Mouse (Mus musculus) liver, embryonic 11.5 days (tissue): ENCODE measurements around the gene Akap5. TPM values are rescaled to one million over a fixed set of nuclear protein-coding genes. Genes with fewer than 3 reads are reported as not detected.

Source experiments
- ATAC-seq: fragments of 200-750 bp; cut with Nextera tagmentation; replicated peaks from 2 replicates; pipeline ENCODE4 v1.8.0; 2017; ENCODE audit warnings: moderate number of reproducible peaks, mild to moderate bottlenecking, moderate TSS enrichment, moderate library complexity; ENCODE audit not compliant: low FRiP score
- DNase-seq: peaks from one replicate; pipeline ENCODE4 v3.0.0-alpha.2; 2017; ENCODE audit warnings: low spot score
- H3K27ac ChIP-seq: fragments of 300-500 bp; sonication (generic); 2 replicates; pipeline ENCODE4 v1.5.1; 2014; ENCODE audit warnings: mild to moderate bottlenecking, low read depth, low read length, control low read depth
- H3K27me3 ChIP-seq: fragments of 300-500 bp; sonication (generic); replicated peaks from 2 replicates; pipeline ENCODE4 v1.6.1; 2014; ENCODE audit warnings: low read length, mixed read lengths; ENCODE audit not compliant: control insufficient read depth, insufficient read depth
- H3K36me3 ChIP-seq: fragments of 300-500 bp; sonication (generic); 2 replicates; pipeline ENCODE4 v1.6.1; 2014; ENCODE audit warnings: mild to moderate bottlenecking, low read length, moderate library complexity, mixed read lengths; ENCODE audit not compliant: control insufficient read depth, insufficient read depth
- H3K4me1 ChIP-seq: fragments of 300-500 bp; sonication (generic); replicated peaks from 2 replicates; pipeline ENCODE4 v1.6.1; 2014; ENCODE audit warnings: low read length, mixed read lengths; ENCODE audit not compliant: control insufficient read depth, insufficient read depth
- H3K4me2 ChIP-seq: fragments of 300-500 bp; sonication (generic); 2 replicates; pipeline ENCODE4 v1.6.1; 2014; ENCODE audit warnings: mild to moderate bottlenecking, control low read depth, moderate library complexity
- H3K4me3 ChIP-seq: fragments of 300-500 bp; sonication (generic); 2 replicates; pipeline ENCODE4 v1.5.1; 2014; ENCODE audit warnings: low read depth, low read length, control low read depth
- H3K9ac ChIP-seq: fragments of 300-500 bp; sonication (generic); 2 replicates; pipeline ENCODE4 v1.6.1; 2014; ENCODE audit warnings: low read depth, low read length, control low read depth
- H3K9me3 ChIP-seq: fragments of 300-500 bp; sonication (generic); 2 replicates; pipeline ENCODE4 v1.6.1; 2016; ENCODE audit warnings: low read length, inconsistent platforms, mixed read lengths; ENCODE audit not compliant: control insufficient read depth
- WGBS: fragments of 180-500 bp; shearing (Covaris S2); extraction: QIAGEN DNeasy Blood & Tissue Kit; methylation state at CpG from one replicate; pipeline ENCODE4 v1.1.7; 2014; 5-methylcytosine and 5-hydroxymethylcytosine counted together
- polyA plus RNA-seq: library from polyadenylated mRNA; unstranded; fragments of >200 nt; fragmentation: Nextera tagmentation; extraction: Ambion mirVana; gene quantifications from 2 replicates; pipeline ENCODE4 v1.2.1, GENCODE M21; 2014

Gene Akap5
- polyA plus RNA-seq, result 2.4 and 2.8 TPM in 2 replicates

- peak; percentile 87 for ATAC-seq
- Histone ChIP-seq H3K9me3 (no peaks in the 10 kb centered on the region), H3K27ac (no peak within 1 kb of the TSS), H3K36me3 (peaks cover 12% of the 10 kb centered on the region; the same call in 1 of the 2 replicates), H3K4me2 (peak within 1 kb of the TSS; percentile 86), H3K4me3 (peak within 1 kb of the TSS; percentile 56), H3K9ac (peak within 1 kb of the TSS; percentile 51), H3K4me1 (peaks cover 5% of the 10 kb centered on the region; the same call in 1 of the 2 replicates), H3K27me3 (no peaks in the 10 kb centered on the region)
- peak; percentile 67 for DNase-seq
- WGBS, result 2% methylated on average over 53 of the region's 53 CpGs
Measured at GRCm38 (mm10) chr12:76324679-76325431, at the start of gene Akap5. Akap5 (plus strand) TSS chr12:76324891.

GRCm38 (mm10) chr12:76278209-76278608 lies 46.5 kb upstream of the Akap5 start:
- DNase-seq, result no peak
- Histone ChIP-seq H3K27me3 (no peaks in the 10 kb centered on the region), H3K4me2 (no peak overlapping the region), H3K9me3 (no peaks in the 10 kb centered on the region), H3K27ac (no peak overlapping the region), H3K9ac (no peak overlapping the region), H3K36me3 (peaks cover 26% of the 10 kb centered on the region), H3K4me3 (no peak overlapping the region), H3K4me1 (peaks cover 6% of the 10 kb centered on the region; the same call in 1 of the 2 replicates)
- 72% methylated on average over 6 of the region's 6 CpGs for WGBS
- no peak for ATAC-seq

- Histone ChIP-seq H3K4me2 (no peak overlapping the region), H3K27me3 (no peaks in the 10 kb centered on the region), H3K36me3 (peaks cover 28% of the 10 kb centered on the region), H3K27ac (no peak overlapping the region), H3K9ac (no peak overlapping the region), H3K9me3 (no peaks in the 10 kb centered on the region), H3K4me3 (no peak overlapping the region), H3K4me1 (peaks cover 4% of the 10 kb centered on the region; the same call in 1 of the 2 replicates)
- DNase-seq, result no peak
- WGBS, result 92% methylated on average over 9 of the region's 9 CpGs
- no peak for ATAC-seq
Measured at GRCm38 (mm10) chr12:76280556-76280955, 44.1 kb upstream of the Akap5 start.

- no peak for ATAC-seq
- H3K9me3 ChIP-seq, result no peaks in the 10 kb centered on the region
- H3K4me3 ChIP-seq, result no peak overlapping the region
- no peak overlapping the region for H3K4me2 ChIP-seq
- H3K27ac ChIP-seq, result no peak overlapping the region
- H3K4me1 ChIP-seq, result 0 out of 2 replicates have a peak, but pooled peaks cover 3% of the 10 kb centered on the region
- H3K36me3 ChIP-seq, result peaks cover 28% of the 10 kb centered on the region
- H3K27me3 ChIP-seq, result no peaks in the 10 kb centered on the region
- no peak for DNase-seq
- H3K9ac ChIP-seq, result no peak overlapping the region
- 84% methylated on average over 2 of the region's 2 CpGs for WGBS
Measured at GRCm38 (mm10) chr12:76281111-76281660, 43.5 kb upstream of the Akap5 start.

- no peaks in the 10 kb centered on the region for H3K27me3 ChIP-seq
- 0 out of 2 replicates have a peak, but pooled peaks cover 3% of the 10 kb centered on the region for H3K4me1 ChIP-seq
- no peak overlapping the region for H3K9ac ChIP-seq
- ATAC-seq (no peak), DNase-seq (no peak)
- 76% methylated on average over 4 of the region's 4 CpGs for WGBS
- H3K9me3 ChIP-seq, result no peaks in the 10 kb centered on the region
- H3K4me2 ChIP-seq, result no peak overlapping the region
- H3K4me3 ChIP-seq, result no peak overlapping the region
- H3K36me3 ChIP-seq, result peaks cover 31% of the 10 kb centered on the region
- H3K27ac ChIP-seq, result no peak overlapping the region
Measured at GRCm38 (mm10) chr12:76282132-76282531, 42.6 kb upstream of the Akap5 start.

- 93% methylated on average over 17 of the region's 17 CpGs for WGBS
- Histone ChIP-seq H3K4me1 (0 out of 2 replicates have a peak, but pooled peaks cover 3% of the 10 kb centered on the region), H3K9me3 (no peaks in the 10 kb centered on the region), H3K4me3 (no peak overlapping the region), H3K9ac (no peak overlapping the region), H3K27ac (no peak overlapping the region), H3K27me3 (no peaks in the 10 kb centered on the region), H3K36me3 (peaks cover 29% of the 10 kb centered on the region), H3K4me2 (no peak overlapping the region)
- no peak for DNase-seq
- no peak for ATAC-seq
Measured at GRCm38 (mm10) chr12:76282532-76283173, 42.0 kb upstream of the Akap5 start.

GRCm38 (mm10) chr12:76285418-76285817 lies 39.3 kb upstream of the Akap5 start:
- no peak for ATAC-seq

GRCm38 (mm10) chr12:76287986-76288385 lies 36.7 kb upstream of the Akap5 start:
- no peaks in the 10 kb centered on the region for H3K27me3 ChIP-seq

More at GRCm38 (mm10) chr12:76285418-76285817, 39.3 kb upstream of the Akap5 start:
- Histone ChIP-seq H3K9ac (no peak overlapping the region), H3K27me3 (no peaks in the 10 kb centered on the region), H3K4me3 (no peak overlapping the region), H3K4me2 (no peak overlapping the region), H3K36me3 (peaks cover 32% of the 10 kb centered on the region), H3K9me3 (no peaks in the 10 kb centered on the region), H3K4me1 (no peaks in the 10 kb centered on the region), H3K27ac (no peak overlapping the region)
- WGBS, result 77% methylated on average over 6 of the region's 6 CpGs
- DNase-seq, result no peak

More at GRCm38 (mm10) chr12:76287986-76288385, 36.7 kb upstream of the Akap5 start:
- Histone ChIP-seq H3K4me2 (no peak overlapping the region), H3K9ac (no peak overlapping the region), H3K4me1 (no peaks in the 10 kb centered on the region), H3K27ac (no peak overlapping the region), H3K9me3 (no peaks in the 10 kb centered on the region), H3K36me3 (peaks cover 31% of the 10 kb centered on the region), H3K4me3 (no peak overlapping the region)
- 88% methylated on average over 8 of the region's 8 CpGs for WGBS
- ATAC-seq (no peak), DNase-seq (no peak)
